Mouse (Mus musculus) lung, postnatal 0 days (tissue): ENCODE measurements around the gene Fam120b. TPM values are rescaled to one million over a fixed set of nuclear protein-coding genes. Genes with fewer than 3 reads are reported as not detected.
"Not testable (repeated sequence)": the region's sequence is repeated elsewhere in the genome, so short reads cannot be mapped to it uniquely, and the experiment has no call there.

ENCODE experiments used
- ATAC-seq: fragments of 200-750 bp; cut with Nextera tagmentation; 2 replicates; pipeline ENCODE4 v1.8.0; 2017; ENCODE audit warnings: moderate library complexity
- DNase-seq: peaks from one replicate; pipeline ENCODE4 v3.0.0-alpha.2; 2016; ENCODE audit warnings: low spot score
- H3K27ac ChIP-seq: fragments of 300-500 bp; sonication (generic); 2 replicates; pipeline ENCODE4 v1.5.1; 2014; ENCODE audit warnings: antibody characterized with exemption, mild to moderate bottlenecking, low read length, mixed read lengths
- H3K27me3 ChIP-seq: fragments of 300-500 bp; sonication (generic); replicated peaks from 2 replicates; pipeline ENCODE4 v1.6.1; 2014; ENCODE audit warnings: low read length, mixed read lengths; ENCODE audit not compliant: insufficient read depth
- H3K36me3 ChIP-seq: fragments of 300-500 bp; sonication (generic); 2 replicates; pipeline ENCODE4 v1.6.1; 2014; ENCODE audit warnings: low read length, mixed read lengths; ENCODE audit not compliant: insufficient read depth
- H3K4me1 ChIP-seq: fragments of 300-500 bp; sonication (generic); 2 replicates; pipeline ENCODE4 v1.6.1; 2014; ENCODE audit warnings: antibody characterized with exemption, low read depth, low read length, mixed read lengths; ENCODE audit not compliant: insufficient read depth
- H3K4me2 ChIP-seq: fragments of 300-500 bp; sonication (generic); replicated peaks from 2 replicates; pipeline ENCODE4 v1.6.1; 2014; ENCODE audit warnings: low read depth, mild to moderate bottlenecking, low read length, moderate library complexity, mixed read lengths
- H3K4me3 ChIP-seq: fragments of 300-500 bp; sonication (generic); 2 replicates; pipeline ENCODE4 v1.5.1; 2014; ENCODE audit warnings: low read depth, low read length
- H3K9ac ChIP-seq: fragments of 300-500 bp; sonication (generic); replicated peaks from 2 replicates; pipeline ENCODE4 v1.6.1; 2014; ENCODE audit warnings: low read depth, mild to moderate bottlenecking
- H3K9me3 ChIP-seq: fragments of 300-500 bp; sonication (generic); 2 replicates; pipeline ENCODE4 v1.6.1; 2016; ENCODE audit warnings: low read length, mixed read lengths
- CTCF ChIP-seq: IDR thresholded peaks from 2 replicates; pipeline ENCODE4 v1.5.1; 2016; ENCODE audit warnings: antibody characterized with exemption, mild to moderate bottlenecking
- EP300 ChIP-seq: IDR thresholded peaks from 2 replicates; pipeline ENCODE4 v1.6.1; 2016; ENCODE audit warnings: antibody characterized with exemption, mild to moderate bottlenecking, control low read depth
- WGBS: fragments of 180-500 bp; shearing (Covaris S2); extraction: QIAGEN DNeasy Blood & Tissue Kit; methylation state at CpG from one replicate; pipeline ENCODE4 v1.1.7; 2014; 5-methylcytosine and 5-hydroxymethylcytosine counted together
- polyA plus RNA-seq: library from polyadenylated mRNA; unstranded; fragments of >200 nt; fragmentation: Nextera tagmentation; extraction: Ambion mirVana; gene quantifications from 2 replicates; pipeline ENCODE4 v1.2.1, GENCODE M21; 2015

Fam120b gene
- polyA plus RNA-seq, 1 experiment from 2014 or later = 11.2 TPM

DNA sequence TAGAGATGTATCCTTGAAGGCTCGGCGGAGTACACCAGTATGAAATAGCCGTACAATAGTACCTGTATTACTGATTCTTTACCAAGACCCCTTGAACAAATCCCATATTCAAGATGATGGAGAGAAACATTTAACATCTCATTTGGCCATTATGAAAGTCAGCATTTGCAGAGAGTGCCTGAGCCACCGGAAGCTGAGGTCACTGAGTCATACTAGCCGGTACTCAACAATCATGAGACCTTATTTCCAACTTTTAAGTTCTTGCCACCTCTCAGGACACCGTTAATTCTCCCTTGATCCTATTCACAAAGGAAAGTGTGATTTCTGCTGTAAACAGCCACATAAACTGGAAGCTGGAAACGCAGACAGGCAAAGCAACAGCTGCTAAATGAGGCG is 44.1 kb downstream of the Fam120b start:
- WGBS = 44% methylated on average over 8 of the region's 8 CpGs
- peak; percentile 15 for DNase-seq
- no peak for TF ChIP-seq CTCF
- TF ChIP-seq EP300 = no peak
- Histone ChIP-seq H3K27me3 (no peaks in the 10 kb centered on the region), H3K4me1 (0 out of 2 replicates have a peak, but pooled peaks cover 4% of the 10 kb centered on the region), H3K36me3 (no peaks in the 10 kb centered on the region), H3K9ac (no peak overlapping the region), H3K9me3 (no peaks in the 10 kb centered on the region), H3K4me2 (peak overlapping the region; percentile 27; the same call in 1 of the 2 replicates), H3K4me3 (no peak overlapping the region), H3K27ac (no peak overlapping the region)
- ATAC-seq = no peak

DNA sequence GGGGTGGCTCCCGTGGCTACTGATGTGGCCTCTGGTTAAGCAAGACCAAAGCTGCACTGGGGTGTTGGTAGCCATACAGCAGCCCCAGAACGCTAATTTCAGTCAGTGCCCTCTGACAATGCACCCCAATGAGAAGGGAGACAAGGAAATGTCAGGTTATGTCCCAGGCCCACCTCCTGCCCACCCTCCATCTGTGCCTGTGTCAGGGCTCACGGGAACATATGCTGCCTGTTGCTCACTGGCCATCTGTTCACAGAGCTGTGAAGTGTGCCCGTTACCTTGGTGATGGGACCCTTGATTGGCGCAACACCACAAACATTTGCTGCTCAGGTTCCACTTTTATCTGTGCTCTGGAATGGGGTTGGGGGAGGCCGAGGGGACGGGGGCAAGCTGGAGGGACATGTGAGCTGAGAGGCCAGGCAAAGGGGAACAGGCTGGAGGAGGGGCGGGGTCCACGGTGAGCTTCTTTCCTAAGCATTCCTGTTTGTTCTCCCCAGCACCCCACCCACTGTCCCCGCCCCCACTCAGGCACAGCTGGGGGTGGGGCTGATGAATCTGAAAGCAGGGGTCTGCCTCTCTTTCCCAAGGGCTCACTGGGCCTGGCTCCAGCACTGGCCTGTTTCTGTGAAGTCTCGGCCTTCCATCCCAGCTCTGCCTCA is 44.6 kb downstream of the Fam120b start:
- H3K4me1 ChIP-seq = 0 out of 2 replicates have a peak, but pooled peaks cover 4% of the 10 kb centered on the region
- DNase-seq = peak; percentile 28
- no peak overlapping the region for H3K4me3 ChIP-seq
- no peak overlapping the region for H3K27ac ChIP-seq
- WGBS = 22% methylated on average over 10 of the region's 11 CpGs
- no peaks in the 10 kb centered on the region for H3K9me3 ChIP-seq
- peak overlapping the region; percentile 27; the same call in 1 of the 2 replicates for H3K4me2 ChIP-seq
- no peaks in the 10 kb centered on the region for H3K27me3 ChIP-seq
- TF ChIP-seq EP300 (no peak), CTCF (no peak)
- H3K9ac ChIP-seq = no peak overlapping the region
- H3K36me3 ChIP-seq = no peaks in the 10 kb centered on the region
- ATAC-seq = peak; percentile 60

DNA sequence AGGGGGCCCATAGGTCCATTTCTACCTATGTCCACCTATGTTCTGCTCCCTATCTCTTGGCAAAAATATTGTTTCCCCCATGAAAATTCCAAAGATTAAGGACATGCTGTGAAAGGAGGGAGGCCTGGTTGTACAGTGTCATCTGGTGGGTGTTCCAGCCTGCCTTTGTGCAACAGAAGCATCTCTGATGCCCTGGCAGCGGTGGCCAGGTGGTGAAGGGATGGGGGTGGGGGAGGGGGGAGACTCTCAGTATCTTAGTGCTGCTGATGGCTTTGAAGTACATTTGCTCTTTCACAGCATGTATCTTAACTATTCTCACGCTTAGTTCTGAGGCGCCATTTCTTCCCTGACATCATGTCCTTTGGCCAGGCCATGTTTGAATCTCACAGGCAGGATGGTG is 49.4 kb downstream of the Fam120b start:
- Histone ChIP-seq H3K27ac (no peak overlapping the region), H3K9me3 (no peaks in the 10 kb centered on the region), H3K9ac (no peak overlapping the region), H3K4me2 (no peak overlapping the region), H3K36me3 (no peaks in the 10 kb centered on the region), H3K4me3 (no peak overlapping the region), H3K4me1 (0 out of 2 replicates have a peak, but pooled peaks cover 2% of the 10 kb centered on the region), H3K27me3 (no peaks in the 10 kb centered on the region)
- no peak for DNase-seq
- TF ChIP-seq EP300 = no peak
- TF ChIP-seq CTCF = no peak
- ATAC-seq = no peak
- WGBS = 64% methylated on average over 3 of the region's 3 CpGs

DNA sequence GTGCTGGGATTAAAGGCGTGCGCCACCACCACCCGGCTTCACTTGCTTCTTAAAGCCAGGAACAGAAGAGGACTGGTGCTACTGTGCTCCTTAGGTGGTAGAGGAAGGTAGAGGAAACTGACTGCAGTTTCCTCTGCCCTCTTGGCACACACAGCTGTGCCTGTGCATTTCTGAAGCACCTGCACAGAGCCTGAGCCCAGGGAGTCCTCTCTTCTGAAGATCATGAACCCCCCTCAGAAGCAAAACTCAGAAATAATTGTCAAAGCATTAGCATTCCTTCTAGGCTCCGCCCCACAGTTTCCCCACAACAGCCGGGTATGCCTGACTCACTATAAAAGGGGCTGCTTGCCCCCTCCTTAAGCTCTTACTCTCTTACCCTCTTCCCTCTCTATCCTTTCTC is 51.8 kb downstream of the Fam120b start:
- Histone ChIP-seq H3K27ac (no peak overlapping the region), H3K4me2 (no peak overlapping the region), H3K4me3 (no peak overlapping the region), H3K36me3 (no peaks in the 10 kb centered on the region), H3K27me3 (no peaks in the 10 kb centered on the region), H3K9me3 (no peaks in the 10 kb centered on the region), H3K4me1 (no peaks in the 10 kb centered on the region), H3K9ac (no peak overlapping the region)
- no peak for ATAC-seq
- TF ChIP-seq EP300 (no peak), CTCF (no peak)
- DNase-seq = no peak
- 64% methylated on average over 5 of the region's 5 CpGs for WGBS

DNA sequence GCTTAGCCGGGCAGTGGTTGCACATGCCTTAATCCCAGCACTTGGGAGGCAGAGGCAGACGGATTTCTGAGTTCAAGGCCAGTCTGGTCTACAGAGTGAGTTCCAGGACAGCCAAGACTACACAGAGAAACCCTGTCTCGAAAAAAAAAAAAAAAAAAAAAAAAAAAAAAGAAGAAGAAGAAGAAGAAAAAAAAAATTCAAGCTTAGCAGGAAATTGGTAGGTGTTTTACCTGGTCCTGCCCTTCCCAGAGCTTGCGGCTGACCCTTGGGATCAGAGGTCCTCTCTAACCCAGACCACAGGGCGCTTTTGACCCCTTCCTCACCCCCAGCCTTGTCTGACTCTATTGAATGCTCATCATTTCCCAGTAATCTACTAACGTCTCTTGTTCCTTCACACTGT is 53.1 kb downstream of the Fam120b start:
- H3K9ac ChIP-seq, H3K4me3 ChIP-seq, H3K27me3 ChIP-seq, H3K4me2 ChIP-seq, H3K9me3 ChIP-seq, H3K4me1 ChIP-seq, DNase-seq, ATAC-seq, H3K36me3 ChIP-seq, H3K27ac ChIP-seq: not testable (repeated sequence)
- WGBS = 73% methylated on average over 5 of the region's 6 CpGs

DNA sequence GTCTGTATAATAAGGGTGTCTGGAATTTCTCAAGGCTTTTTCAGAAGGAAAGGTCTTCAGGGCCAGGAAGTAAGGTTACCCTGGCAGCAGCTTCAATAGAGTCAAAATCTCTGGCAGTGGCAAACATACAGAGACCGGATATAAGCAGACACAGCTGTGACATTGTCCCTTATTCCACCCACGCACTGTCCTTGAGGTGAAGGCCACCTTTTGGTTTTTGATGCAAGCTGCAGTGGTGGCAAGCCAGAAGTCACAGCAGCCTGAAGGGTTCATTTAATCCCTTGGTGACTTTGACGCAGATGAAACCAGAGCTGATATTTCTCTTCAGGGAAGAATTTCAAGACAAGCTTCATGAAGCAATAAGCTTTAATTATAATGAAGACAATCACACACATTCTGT is 53.6 kb downstream of the Fam120b start:
- ATAC-seq = no peak
- WGBS = 64% methylated on average over 3 of the region's 3 CpGs
- no peaks in the 10 kb centered on the region for H3K9me3 ChIP-seq
- no peaks in the 10 kb centered on the region for H3K36me3 ChIP-seq
- no peaks in the 10 kb centered on the region for H3K4me1 ChIP-seq
- H3K4me2 ChIP-seq = no peak overlapping the region
- H3K4me3 ChIP-seq = no peak overlapping the region
- DNase-seq = no peak
- TF ChIP-seq CTCF (no peak), EP300 (no peak)
- H3K27me3 ChIP-seq = no peaks in the 10 kb centered on the region
- no peak overlapping the region for H3K27ac ChIP-seq
- no peak overlapping the region for H3K9ac ChIP-seq

DNA sequence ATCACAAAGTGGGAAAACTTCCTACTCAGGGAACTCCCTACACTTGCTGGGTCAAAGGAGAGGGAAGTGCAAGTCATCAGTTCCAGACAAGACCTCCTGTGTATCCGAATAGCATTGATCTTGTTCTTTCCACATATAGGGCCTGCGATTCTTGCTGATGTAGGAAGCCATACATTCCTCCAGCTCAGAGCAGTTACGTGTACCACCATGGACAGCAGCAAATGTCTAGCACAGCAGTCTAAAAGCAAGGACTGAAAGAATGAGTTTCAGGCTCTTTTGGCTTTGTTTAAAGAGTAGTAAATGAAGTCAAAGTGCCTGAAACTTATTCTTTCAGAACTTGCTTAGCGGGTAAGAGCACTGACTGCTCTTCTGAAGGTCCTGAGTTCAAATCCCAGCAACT is 59.2 kb downstream of the Fam120b start:
- 68% methylated on average over 4 of the region's 4 CpGs for WGBS
- no peak overlapping the region for H3K9ac ChIP-seq
- DNase-seq (no peak), ATAC-seq (no peak)
- no peak overlapping the region for H3K4me3 ChIP-seq
- no peak for TF ChIP-seq EP300
- TF ChIP-seq CTCF = no peak
- H3K27me3 ChIP-seq = no peaks in the 10 kb centered on the region
- H3K27ac ChIP-seq = no peak overlapping the region
- no peaks in the 10 kb centered on the region for H3K36me3 ChIP-seq
- H3K9me3 ChIP-seq = no peaks in the 10 kb centered on the region
- H3K4me2 ChIP-seq = no peak overlapping the region
- H3K4me1 ChIP-seq = no peaks in the 10 kb centered on the region
